Mouse (Mus musculus) heart, embryonic 11.5 days (tissue): Measurements from ENCODE around the gene Srp68. TPM values are rescaled to one million over a fixed set of nuclear protein-coding genes. Genes with fewer than 3 reads are reported as not detected.

ENCODE experiments used
- ATAC-seq: fragments of 200-750 bp; cut with Nextera tagmentation; replicated peaks from 2 replicates; pipeline ENCODE4 v1.8.0; 2017; ENCODE audit warnings: moderate library complexity; ENCODE audit not compliant: insufficient number of reproducible peaks, low FRiP score, low TSS enrichment
- H3K27ac ChIP-seq: fragments of 300-500 bp; sonication (generic); 2 replicates; pipeline ENCODE4 v1.5.1; 2014; ENCODE audit warnings: mild to moderate bottlenecking, low read depth, low read length
- H3K27me3 ChIP-seq: fragments of 300-500 bp; sonication (generic); 2 replicates; pipeline ENCODE4 v1.6.1; 2014; ENCODE audit warnings: mild to moderate bottlenecking, low read length, mixed read lengths; ENCODE audit not compliant: control insufficient read depth, insufficient read depth
- H3K36me3 ChIP-seq: fragments of 300-500 bp; sonication (generic); 2 replicates; pipeline ENCODE4 v1.6.1; 2014; ENCODE audit warnings: mild to moderate bottlenecking, low read length, moderate library complexity, mixed read lengths; ENCODE audit not compliant: control insufficient read depth, insufficient read depth
- H3K4me1 ChIP-seq: fragments of 300-500 bp; sonication (generic); 2 replicates; pipeline ENCODE4 v1.6.1; 2014; ENCODE audit warnings: low read length; ENCODE audit not compliant: control insufficient read depth, insufficient read depth
- H3K4me2 ChIP-seq: fragments of 300-500 bp; sonication (generic); 2 replicates; pipeline ENCODE4 v1.6.1; 2014; ENCODE audit warnings: mild to moderate bottlenecking, moderate library complexity
- H3K4me3 ChIP-seq: fragments of 300-500 bp; sonication (generic); 2 replicates; pipeline ENCODE4 v1.5.1; 2014; ENCODE audit warnings: low read depth, low read length
- H3K9ac ChIP-seq: fragments of 300-500 bp; sonication (generic); 2 replicates; pipeline ENCODE4 v1.6.1; 2014; ENCODE audit warnings: mild to moderate bottlenecking, low read depth, low read length, moderate library complexity
- H3K9me3 ChIP-seq: fragments of 300-500 bp; sonication (generic); replicated peaks from 2 replicates; pipeline ENCODE4 v1.6.1; 2016; ENCODE audit warnings: low read length; ENCODE audit not compliant: control insufficient read depth
- WGBS: fragments of 180-500 bp; shearing (Covaris S2); extraction: QIAGEN DNeasy Blood & Tissue Kit; methylation state at CpG from one replicate; pipeline ENCODE4 v1.1.7; 2014; ENCODE audit not compliant: insufficient replicate concordance; 5-methylcytosine and 5-hydroxymethylcytosine counted together
- polyA plus RNA-seq: library from polyadenylated mRNA; unstranded; fragments of >200 nt; fragmentation: Nextera tagmentation; extraction: Ambion mirVana; gene quantifications from 2 replicates; pipeline ENCODE4 v1.2.1, GENCODE M21; 2014

The Srp68 gene
- polyA plus RNA-seq, 1 experiment from 2014 or later: 61.9 TPM

GRCm38 (mm10) chr11:116265352-116265751 is 8.7 kb downstream of the Srp68 start:
- no peaks in the 10 kb centered on the region for H3K9me3 ChIP-seq
- H3K27ac ChIP-seq: no peak overlapping the region
- 88% methylated on average over 11 of the region's 11 CpGs for WGBS
- no peaks in the 10 kb centered on the region for H3K4me1 ChIP-seq
- no peak overlapping the region for H3K4me3 ChIP-seq
- H3K9ac ChIP-seq: no peak overlapping the region
- no peak for ATAC-seq
- H3K36me3 ChIP-seq: peaks cover 62% of the 10 kb centered on the region
- H3K4me2 ChIP-seq: no peak overlapping the region
- no peaks in the 10 kb centered on the region for H3K27me3 ChIP-seq

DNA sequence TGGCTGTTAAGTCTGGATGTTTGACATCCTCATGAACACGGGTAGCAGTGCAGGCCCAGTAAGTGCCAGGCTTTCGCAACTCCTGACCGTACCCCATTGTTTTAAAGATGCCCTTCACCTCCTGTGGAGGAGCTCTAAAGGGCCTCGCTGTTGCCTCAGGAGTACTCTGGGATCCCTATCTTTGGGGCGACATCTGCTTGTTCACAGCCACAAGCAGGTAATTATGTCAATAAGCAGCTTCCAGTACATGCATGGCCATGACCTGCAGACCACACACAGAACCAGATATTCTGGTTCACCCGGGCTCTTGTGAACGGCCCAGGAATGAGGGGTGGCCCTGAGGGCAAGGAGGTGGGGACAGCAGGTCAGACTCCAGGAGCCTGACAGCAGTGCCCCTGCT is 13.8 kb downstream of the Srp68 start:
- Histone ChIP-seq H3K27me3 (no peaks in the 10 kb centered on the region), H3K4me3 (no peak overlapping the region), H3K9me3 (no peaks in the 10 kb centered on the region), H3K4me1 (no peaks in the 10 kb centered on the region), H3K36me3 (peaks cover 43% of the 10 kb centered on the region), H3K27ac (no peak overlapping the region), H3K9ac (no peak overlapping the region), H3K4me2 (no peak overlapping the region)
- 94% methylated on average over 7 of the region's 7 CpGs for WGBS
- ATAC-seq: no peak

DNA sequence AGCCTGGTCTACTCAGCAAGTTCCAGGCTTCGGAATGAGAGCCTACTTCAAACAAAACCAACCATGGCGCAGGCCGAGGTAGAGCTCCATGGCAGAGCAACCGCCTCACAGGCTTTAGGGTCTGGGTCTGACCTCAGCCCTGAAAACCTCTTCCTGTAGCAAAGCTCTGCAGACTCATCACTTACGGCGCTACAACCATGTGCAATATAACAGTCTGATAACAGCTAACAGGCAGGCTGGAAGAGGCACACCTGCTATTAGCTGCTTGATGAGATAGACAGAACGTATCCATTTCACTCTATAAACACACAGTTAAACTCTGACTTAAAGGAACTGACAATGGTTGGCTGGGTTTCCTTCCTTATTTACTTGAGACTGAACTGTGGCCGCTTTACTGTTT is 14.6 kb downstream of the Srp68 start:
- Histone ChIP-seq H3K9ac (no peak overlapping the region), H3K4me1 (no peaks in the 10 kb centered on the region), H3K4me2 (no peak overlapping the region), H3K36me3 (peaks cover 48% of the 10 kb centered on the region), H3K9me3 (no peaks in the 10 kb centered on the region), H3K4me3 (no peak overlapping the region), H3K27ac (no peak overlapping the region), H3K27me3 (no peaks in the 10 kb centered on the region)
- ATAC-seq: no peak
- 89% methylated on average over 8 of the region's 8 CpGs for WGBS

DNA sequence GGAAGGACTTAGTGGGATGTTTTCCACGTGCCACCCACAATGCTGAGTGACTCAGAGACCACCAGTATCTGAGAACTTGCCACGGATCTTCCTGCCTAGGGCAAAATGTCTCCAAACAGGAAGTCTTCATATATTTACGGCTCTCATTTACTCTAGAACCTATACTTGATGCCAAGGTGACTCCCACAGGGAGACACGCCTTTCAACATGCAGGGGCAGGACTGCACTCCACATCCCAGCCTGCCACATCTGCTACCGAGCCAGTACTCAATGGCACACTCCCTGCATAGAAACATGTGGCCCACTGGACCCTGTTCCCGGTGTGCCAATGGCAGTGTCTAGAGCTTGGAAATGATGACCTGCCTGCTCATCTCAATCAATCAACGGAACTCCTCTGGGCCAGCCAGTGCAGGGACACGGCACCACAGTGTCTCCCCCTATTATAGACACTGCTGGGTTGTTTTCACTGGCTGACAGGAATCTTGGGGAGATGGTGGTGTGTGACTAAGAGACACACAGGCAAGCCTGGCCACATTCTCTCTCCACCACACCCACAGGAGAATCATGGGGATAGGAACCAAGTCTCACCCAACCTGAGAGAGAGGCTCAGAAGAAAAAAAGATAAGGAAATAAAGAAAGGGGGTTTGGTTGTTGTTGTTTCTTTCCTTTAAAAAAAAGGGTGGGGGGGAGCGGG is 17.9 kb downstream of the Srp68 start:
- Histone ChIP-seq H3K27me3 (no peaks in the 10 kb centered on the region), H3K4me2 (no peak overlapping the region), H3K36me3 (peaks cover 48% of the 10 kb centered on the region), H3K4me1 (no peaks in the 10 kb centered on the region), H3K9ac (no peak overlapping the region), H3K9me3 (no peaks in the 10 kb centered on the region), H3K27ac (no peak overlapping the region), H3K4me3 (no peak overlapping the region)
- WGBS: 87% methylated on average over 9 of the region's 9 CpGs
- ATAC-seq: no peak

GRCm38 (mm10) chr11:116255090-116255981 is 18.7 kb downstream of the Srp68 start:
- Histone ChIP-seq H3K4me2 (no peak overlapping the region), H3K4me3 (no peak overlapping the region), H3K9me3 (no peaks in the 10 kb centered on the region), H3K4me1 (no peaks in the 10 kb centered on the region), H3K27me3 (no peaks in the 10 kb centered on the region), H3K9ac (no peak overlapping the region), H3K27ac (no peak overlapping the region), H3K36me3 (peaks cover 51% of the 10 kb centered on the region)
- no peak for ATAC-seq
- 88% methylated on average over 22 of the region's 22 CpGs for WGBS

GRCm38 (mm10) chr11:116254627-116255026 is 19.4 kb downstream of the Srp68 start:
- no peaks in the 10 kb centered on the region for H3K27me3 ChIP-seq
- no peak for ATAC-seq
- H3K9ac ChIP-seq: no peak overlapping the region
- H3K27ac ChIP-seq: no peak overlapping the region
- WGBS: 80% methylated on average over 9 of the region's 9 CpGs
- H3K4me1 ChIP-seq: no peaks in the 10 kb centered on the region
- H3K9me3 ChIP-seq: no peaks in the 10 kb centered on the region
- H3K4me3 ChIP-seq: no peak overlapping the region
- H3K36me3 ChIP-seq: peaks cover 53% of the 10 kb centered on the region
- H3K4me2 ChIP-seq: no peak overlapping the region

- no peak for ATAC-seq
- no peaks in the 10 kb centered on the region for H3K9me3 ChIP-seq
- H3K36me3 ChIP-seq: peaks cover 53% of the 10 kb centered on the region
- H3K27ac ChIP-seq: no peak overlapping the region
- H3K4me2 ChIP-seq: no peak overlapping the region
- 85% methylated on average over 3 of the region's 3 CpGs for WGBS
- no peaks in the 10 kb centered on the region for H3K4me1 ChIP-seq
- H3K4me3 ChIP-seq: no peak overlapping the region
- no peaks in the 10 kb centered on the region for H3K27me3 ChIP-seq
- no peak overlapping the region for H3K9ac ChIP-seq
Observed at GRCm38 (mm10) chr11:116253076-116253600, 20.9 kb downstream of the Srp68 start.

GRCm38 (mm10) chr11:116250898-116251297 is 23.1 kb downstream of the Srp68 start:
- H3K9me3 ChIP-seq: no peaks in the 10 kb centered on the region
- H3K4me1 ChIP-seq: no peaks in the 10 kb centered on the region
- H3K27me3 ChIP-seq: no peaks in the 10 kb centered on the region
- H3K9ac ChIP-seq: no peak overlapping the region
- peaks cover 72% of the 10 kb centered on the region for H3K36me3 ChIP-seq
- no peak for ATAC-seq
- no peak overlapping the region for H3K27ac ChIP-seq
- H3K4me3 ChIP-seq: no peak overlapping the region
- WGBS: 68% methylated on average over 8 of the region's 8 CpGs
- no peak overlapping the region for H3K4me2 ChIP-seq
